ENCODE assay signal across 27 mouse cellular contexts in the genomic region with DNA sequence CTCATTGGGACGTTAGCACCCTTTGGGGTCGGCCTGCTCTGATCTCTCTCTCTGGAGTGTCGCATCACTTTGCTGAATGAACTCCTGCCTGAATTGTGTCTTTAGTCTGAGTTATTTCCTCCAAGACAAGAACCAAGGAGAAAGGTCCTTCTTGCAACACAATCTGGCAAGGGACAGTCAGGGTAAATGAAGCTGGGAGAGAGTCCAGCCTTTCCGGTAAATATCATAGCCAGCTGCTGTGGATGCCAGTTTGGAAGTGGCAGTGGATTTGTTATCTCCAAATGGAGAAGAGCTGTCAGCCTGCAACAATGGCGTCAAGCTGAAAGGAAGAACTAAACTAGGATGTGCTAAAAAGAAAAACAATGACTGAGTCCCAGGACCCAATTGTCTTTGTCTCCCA.
A peak's percentile ranks its signal among the peaks of the same experiment; 100 is the strongest.
DNase-seq lines count a peak whose midpoint lies in the region; ATAC-seq and TF ChIP-seq lines count a peak whose summit lies in the region.
"Had no signal": no experiment of that assay in that cellular context is flagged by ENCODE, and none has a peak within 500 bp of the region (broad histone marks: within the 10 kb centered on the region; RNA-seq: fewer than 3 reads in every experiment).

No protein-coding gene starts in this region.

- DNase-seq in heart, adult 11 months = peak; percentile 87
- DNase-seq in heart, postnatal 25 days (ENCODE audit: low spot score) = no peak
- peak; percentile 45 for DNase-seq in lung, embryonic 14.5 days
- no peak for DNase-seq in lung, adult 2 months
- DNase-seq in lung, postnatal 10 days = peak; percentile 27
- DNase-seq in ovary, postnatal 36 days (ENCODE audit: low spot score) = no peak
- DNase-seq: adrenal gland, postnatal 25 days; cerebellum, adult 18-20 months; gastrocnemius, postnatal 25 days; kidney, adult 9 months; kidney, postnatal 10 days; layer of hippocampus, adult 9-11 months; liver; thymus, adult 2 months; thymus, postnatal 36 days had no signal

- no peak overlapping the region for H3K9ac ChIP-seq in lung, embryonic 14.5 days
- no peak overlapping the region for H3K9ac ChIP-seq in hindbrain, embryonic 13.5 days
- H3K9ac ChIP-seq: embryonic facial prominence, embryonic 13.5 days; forebrain, embryonic 15.5 days; heart, embryonic 13.5 days; hindbrain, embryonic 14.5 days; liver, embryonic 14.5 days; midbrain, embryonic 13.5 days; neural tube, embryonic 13.5 days had no signal

- H3K36me3 ChIP-seq in lung, embryonic 14.5 days (ENCODE audit: insufficient read depth) = no peaks in the 10 kb centered on the region
- no peaks in the 10 kb centered on the region for H3K36me3 ChIP-seq in hindbrain, embryonic 13.5 days
- H3K36me3 ChIP-seq: embryonic facial prominence, embryonic 13.5 days; forebrain, embryonic 10.5 days; forebrain, embryonic 15.5 days; heart, embryonic 13.5 days; midbrain, embryonic 13.5 days; neural tube, embryonic 13.5 days had no signal

- no peak overlapping the region for H3K4me3 ChIP-seq in lung, embryonic 14.5 days (ENCODE audit: low read depth, low read length)
- H3K4me3 ChIP-seq in lung, adult 2 months (replicated peaks; ENCODE audit: extremely low read depth, low read depth, low read length) = no peak overlapping the region
- H3K4me3 ChIP-seq in hindbrain, embryonic 13.5 days = no peak overlapping the region
- H3K4me3 ChIP-seq: embryonic facial prominence, embryonic 13.5 days; forebrain, embryonic 10.5 days; forebrain, embryonic 15.5 days; heart, embryonic 13.5 days; midbrain, embryonic 13.5 days; neural tube, embryonic 13.5 days had no signal

- no peak overlapping the region for H3K27ac ChIP-seq in lung, embryonic 14.5 days (ENCODE audit: low read depth)
- no peak overlapping the region for H3K27ac ChIP-seq in hindbrain, embryonic 13.5 days
- H3K27ac ChIP-seq: embryonic facial prominence, embryonic 13.5 days; forebrain, embryonic 10.5 days; forebrain, embryonic 15.5 days; heart, embryonic 13.5 days; hindbrain, embryonic 14.5 days; liver, embryonic 14.5 days; macrophage; midbrain, embryonic 13.5 days; neural tube, embryonic 13.5 days had no signal

- H3K4me2 ChIP-seq in lung, embryonic 14.5 days = no peak overlapping the region
- H3K4me2 ChIP-seq in hindbrain, embryonic 13.5 days = no peak overlapping the region
- H3K4me2 ChIP-seq: embryonic facial prominence, embryonic 13.5 days; forebrain, embryonic 15.5 days; heart, embryonic 13.5 days; hindbrain, embryonic 14.5 days; midbrain, embryonic 13.5 days; neural tube, embryonic 13.5 days had no signal

- no peak for ATAC-seq in lung, embryonic 14.5 days (ENCODE audit: insufficient read depth)
- ATAC-seq in hindbrain, embryonic 13.5 days (ENCODE audit: low FRiP score) = no peak
- ATAC-seq: CD4-positive, CD25-positive, alpha-beta regulatory T cell, adult 4 months; forebrain, embryonic 15.5 days; intestine, postnatal 0 days; midbrain, embryonic 13.5 days had no signal

- no peaks in the 10 kb centered on the region for H3K4me1 ChIP-seq in lung, embryonic 14.5 days (ENCODE audit: insufficient read depth)
- H3K4me1 ChIP-seq in lung, adult 2 months (ENCODE audit: control insufficient read depth, insufficient read depth, low read length) = no peaks in the 10 kb centered on the region
- no peaks in the 10 kb centered on the region for H3K4me1 ChIP-seq in hindbrain, embryonic 13.5 days (replicated peaks)
- H3K4me1 ChIP-seq: embryonic facial prominence, embryonic 13.5 days; forebrain, embryonic 10.5 days; forebrain, embryonic 15.5 days; midbrain, embryonic 13.5 days; neural tube, embryonic 13.5 days had no signal

- 55% methylated on average over 5 of the region's 5 CpGs for WGBS in lung, embryonic 14.5 days
- WGBS in lung, adult 2 months = 55% methylated on average over 5 of the region's 5 CpGs
- WGBS in hindbrain, embryonic 13.5 days = 75% methylated on average over 5 of the region's 5 CpGs

- H3K27me3 ChIP-seq in lung, embryonic 14.5 days (ENCODE audit: insufficient read depth, low read length) = no peaks in the 10 kb centered on the region
- H3K27me3 ChIP-seq in hindbrain, embryonic 13.5 days = no peaks in the 10 kb centered on the region
- H3K27me3 ChIP-seq: embryonic facial prominence, embryonic 13.5 days; forebrain, embryonic 15.5 days; heart, embryonic 13.5 days; midbrain, embryonic 13.5 days; neural tube, embryonic 13.5 days had no signal

- intact Hi-C loops in heart, postnatal 25 days (cut with DNase I) = loop anchor here (10.0 kb wide), 1 partner anchor 642 kb away; no protein-coding TSS in a partner anchor

- no peak for TF ChIP-seq CTCF in lung, embryonic 14.5 days (IDR thresholded peaks at IDR 0.05; ENCODE audit: low read depth)
- TF ChIP-seq CTCF in lung, adult 2 months (IDR thresholded peaks at IDR 0.05; ENCODE audit: insufficient read depth, low read length) = no peak

- no peak for TF ChIP-seq POLR2A in lung, adult 2 months (IDR thresholded peaks at IDR 0.05; ENCODE audit: borderline replicate concordance, extremely low read depth, low read depth, low read length)

- no peaks in the 10 kb centered on the region for H3K9me3 ChIP-seq in lung, embryonic 14.5 days (ENCODE audit: low read depth, low read length)
- 0 out of 2 replicates have a peak, but pooled peaks cover 4% of the 10 kb centered on the region for H3K9me3 ChIP-seq in hindbrain, embryonic 13.5 days
- H3K9me3 ChIP-seq: embryonic facial prominence, embryonic 13.5 days; forebrain, embryonic 10.5 days; forebrain, embryonic 15.5 days; heart, embryonic 13.5 days; neural tube, embryonic 13.5 days had no signal

Comparison
In these comparisons a context has a peak if more than half of its experiments do, and no peak if none do; other contexts are left out.
1. DNase-seq: peak in heart, adult 11 months (single experiment), lung, embryonic 14.5 days (single experiment) and lung, postnatal 10 days (single experiment); none in heart, postnatal 25 days (single experiment), lung, adult 2 months (single experiment) and ovary, postnatal 36 days (single experiment).